Mouse (Mus musculus) kidney, embryonic 16.5 days (tissue): ENCODE results near the gene Mcm8. TPM values are rescaled to one million over a fixed set of nuclear protein-coding genes. Genes with fewer than 3 reads are reported as not detected.
A peak's percentile ranks its signal among the peaks of the same experiment; 100 is the strongest.

Source experiments
- ATAC-seq: fragments of 200-750 bp; cut with Nextera tagmentation; 2 replicates; pipeline ENCODE4 v1.8.0; 2017; ENCODE audit warnings: moderate TSS enrichment; ENCODE audit not compliant: low FRiP score, low TSS enrichment
- H3K27ac ChIP-seq: fragments of 300-500 bp; sonication (generic); 2 replicates; pipeline ENCODE4 v1.5.1; 2014; ENCODE audit warnings: low read length
- H3K27me3 ChIP-seq: fragments of 300-500 bp; sonication (generic); 2 replicates; pipeline ENCODE4 v1.6.1; 2014; ENCODE audit warnings: low read length, control low read depth, mixed read lengths; ENCODE audit not compliant: insufficient read depth
- H3K36me3 ChIP-seq: fragments of 300-500 bp; sonication (generic); 2 replicates; pipeline ENCODE4 v1.6.1; 2014; ENCODE audit warnings: low read length, control low read depth, mixed read lengths; ENCODE audit not compliant: insufficient read depth
- H3K4me1 ChIP-seq: fragments of 300-500 bp; sonication (generic); 2 replicates; pipeline ENCODE4 v1.6.1; 2014; ENCODE audit warnings: low read length, control low read depth, mixed read lengths; ENCODE audit not compliant: insufficient read depth
- H3K4me2 ChIP-seq: fragments of 300-500 bp; sonication (generic); replicated peaks from 2 replicates; pipeline ENCODE4 v1.6.1; 2014; ENCODE audit warnings: low read depth, low read length
- H3K4me3 ChIP-seq: fragments of 300-500 bp; sonication (generic); 2 replicates; pipeline ENCODE4 v1.5.1; 2014; ENCODE audit warnings: mild to moderate bottlenecking, low read length
- H3K9ac ChIP-seq: fragments of 300-500 bp; sonication (generic); replicated peaks from 2 replicates; pipeline ENCODE4 v1.6.1; 2014; ENCODE audit warnings: low read length
- H3K9me3 ChIP-seq: fragments of 300-500 bp; sonication (generic); 2 replicates; pipeline ENCODE4 v1.6.1; 2016; ENCODE audit warnings: low read length, control low read depth
- WGBS: fragments of 180-500 bp; shearing (Covaris S2); extraction: QIAGEN DNeasy Blood & Tissue Kit; methylation state at CpG from one replicate; pipeline ENCODE4 v1.1.7; 2014; 5-methylcytosine and 5-hydroxymethylcytosine counted together
- polyA plus RNA-seq: library from polyadenylated mRNA; unstranded; fragments of >200 nt; fragmentation: Nextera tagmentation; extraction: Ambion mirVana; gene quantifications from 2 replicates; pipeline ENCODE4 v1.2.1, GENCODE M21; 2015

Gene Mcm8
- polyA plus RNA-seq, 1 experiment from 2014 or later: 13.8 TPM

- H3K27me3 ChIP-seq: no peaks in the 10 kb centered on the region
- H3K4me1 ChIP-seq: no peaks in the 10 kb centered on the region
- WGBS: 81% methylated on average over 5 of the region's 5 CpGs
- peaks cover 9% of the 10 kb centered on the region; the same call in 1 of the 2 replicates for H3K36me3 ChIP-seq
- H3K4me2 ChIP-seq: no peak overlapping the region
- H3K9ac ChIP-seq: no peak overlapping the region
- no peaks in the 10 kb centered on the region for H3K9me3 ChIP-seq
- no peak for ATAC-seq
- no peak overlapping the region for H3K27ac ChIP-seq
- H3K4me3 ChIP-seq: no peak overlapping the region
Observed at GRCm38 (mm10) chr2:132869682-132870081, 53.7 kb downstream of the Mcm8 start.

GRCm38 (mm10) chr2:132870286-132870685, 54.3 kb downstream of the Mcm8 start:
- H3K4me3 ChIP-seq: no peak overlapping the region
- 80% methylated on average over 4 of the region's 4 CpGs for WGBS
- H3K27me3 ChIP-seq: no peaks in the 10 kb centered on the region
- no peak for ATAC-seq
- H3K9ac ChIP-seq: no peak overlapping the region
- no peaks in the 10 kb centered on the region for H3K4me1 ChIP-seq
- no peaks in the 10 kb centered on the region for H3K9me3 ChIP-seq
- H3K4me2 ChIP-seq: no peak overlapping the region
- peaks cover 7% of the 10 kb centered on the region; the same call in 1 of the 2 replicates for H3K36me3 ChIP-seq
- H3K27ac ChIP-seq: no peak overlapping the region

GRCm38 (mm10) chr2:132871663-132872062, 55.7 kb downstream of the Mcm8 start:
- no peaks in the 10 kb centered on the region for H3K9me3 ChIP-seq
- 0 out of 2 replicates have a peak, but pooled peaks cover 2% of the 10 kb centered on the region for H3K36me3 ChIP-seq
- no peaks in the 10 kb centered on the region for H3K4me1 ChIP-seq
- H3K27me3 ChIP-seq: no peaks in the 10 kb centered on the region
- no peak overlapping the region for H3K4me3 ChIP-seq
- no peak overlapping the region for H3K27ac ChIP-seq
- no peak overlapping the region for H3K9ac ChIP-seq
- 78% methylated on average over 3 of the region's 3 CpGs for WGBS
- no peak overlapping the region for H3K4me2 ChIP-seq
- ATAC-seq: no peak

GRCm38 (mm10) chr2:132873657-132874326, 57.9 kb downstream of the Mcm8 start:
- WGBS: 81% methylated on average over 10 of the region's 10 CpGs
- no peak overlapping the region for H3K9ac ChIP-seq

GRCm38 (mm10) chr2:132876991-132877390, 61.0 kb downstream of the Mcm8 start:
- H3K27me3 ChIP-seq: peaks cover 30% of the 10 kb centered on the region
- ATAC-seq: no peak
- no peaks in the 10 kb centered on the region for H3K9me3 ChIP-seq
- H3K4me2 ChIP-seq: no peak overlapping the region
- peaks cover 16% of the 10 kb centered on the region for H3K4me1 ChIP-seq
- no peaks in the 10 kb centered on the region for H3K36me3 ChIP-seq
- H3K4me3 ChIP-seq: no peak overlapping the region
- H3K9ac ChIP-seq: no peak overlapping the region
- no peak overlapping the region for H3K27ac ChIP-seq
- WGBS: 56% methylated on average over 1 of the region's 1 CpGs

More at GRCm38 (mm10) chr2:132873657-132874326, 57.9 kb downstream of the Mcm8 start:
- peaks cover 14% of the 10 kb centered on the region for H3K27me3 ChIP-seq
- H3K4me1 ChIP-seq: no peaks in the 10 kb centered on the region
- no peaks in the 10 kb centered on the region for H3K9me3 ChIP-seq
- H3K4me2 ChIP-seq: no peak overlapping the region
- no peak overlapping the region for H3K27ac ChIP-seq
- no peak for ATAC-seq
- H3K36me3 ChIP-seq: no peaks in the 10 kb centered on the region
- no peak overlapping the region for H3K4me3 ChIP-seq

GRCm38 (mm10) chr2:132879261-132880044, 63.5 kb downstream of the Mcm8 start:
- Histone ChIP-seq H3K36me3 (no peaks in the 10 kb centered on the region), H3K9ac (peak overlapping the region; percentile 57), H3K4me1 (peaks cover 16% of the 10 kb centered on the region), H3K4me3 (peak overlapping the region; percentile 54), H3K4me2 (peak overlapping the region; percentile 95), H3K27me3 (peaks cover 30% of the 10 kb centered on the region), H3K27ac (no peak overlapping the region), H3K9me3 (no peaks in the 10 kb centered on the region)
- under 1% methylated on average over 56 of the region's 58 CpGs for WGBS
- ATAC-seq: peak; percentile 80

- ATAC-seq: peak; percentile 55
- peaks cover 16% of the 10 kb centered on the region for H3K4me1 ChIP-seq
- peaks cover 30% of the 10 kb centered on the region for H3K27me3 ChIP-seq
- WGBS: 13% methylated on average over 12 of the region's 12 CpGs
- H3K9ac ChIP-seq: peak within 1 kb of the TSS; percentile 57; the same call in 1 of the 2 replicates
- no peaks in the 10 kb centered on the region for H3K9me3 ChIP-seq
- H3K4me2 ChIP-seq: peak within 1 kb of the TSS; percentile 95
- H3K27ac ChIP-seq: no peak within 1 kb of the TSS
- peak within 1 kb of the TSS; percentile 54 for H3K4me3 ChIP-seq
- H3K36me3 ChIP-seq: no peaks in the 10 kb centered on the region
Observed at GRCm38 (mm10) chr2:132880844-132881645, 65.1 kb downstream of the Mcm8 start, which contains the start of gene Lrrn4. TSS of gene Lrrn4 (minus strand) at chr2:132880891.

- peak; percentile 40 for ATAC-seq
Observed at GRCm38 (mm10) chr2:132884303-132884967, 68.5 kb downstream of the Mcm8 start.

GRCm38 (mm10) chr2:132885312-132885711, 69.4 kb downstream of the Mcm8 start:
- Histone ChIP-seq H3K9ac (no peak overlapping the region), H3K27ac (no peak overlapping the region), H3K36me3 (no peaks in the 10 kb centered on the region), H3K4me1 (peaks cover 6% of the 10 kb centered on the region), H3K4me3 (no peak overlapping the region), H3K4me2 (no peak overlapping the region), H3K27me3 (peaks cover 3% of the 10 kb centered on the region; the same call in 1 of the 2 replicates), H3K9me3 (no peaks in the 10 kb centered on the region)
- 86% methylated on average over 6 of the region's 7 CpGs for WGBS
- no peak for ATAC-seq

More at GRCm38 (mm10) chr2:132884303-132884967, 68.5 kb downstream of the Mcm8 start:
- peaks cover 10% of the 10 kb centered on the region for H3K27me3 ChIP-seq
- 21% methylated on average over 8 of the region's 8 CpGs for WGBS
- H3K4me2 ChIP-seq: no peak overlapping the region
- H3K9me3 ChIP-seq: no peaks in the 10 kb centered on the region
- H3K36me3 ChIP-seq: no peaks in the 10 kb centered on the region
- H3K4me1 ChIP-seq: peaks cover 12% of the 10 kb centered on the region
- H3K27ac ChIP-seq: no peak overlapping the region
- no peak overlapping the region for H3K9ac ChIP-seq
- no peak overlapping the region for H3K4me3 ChIP-seq
